Mouse (Mus musculus): ENCODE data around the gene Upp2. TPM values are rescaled to one million over a fixed set of nuclear protein-coding genes. Genes with fewer than 3 reads are reported as not detected.

Gene Upp2
- polyA plus RNA-seq, 1 experiment, result 3.5 TPM

DNA sequence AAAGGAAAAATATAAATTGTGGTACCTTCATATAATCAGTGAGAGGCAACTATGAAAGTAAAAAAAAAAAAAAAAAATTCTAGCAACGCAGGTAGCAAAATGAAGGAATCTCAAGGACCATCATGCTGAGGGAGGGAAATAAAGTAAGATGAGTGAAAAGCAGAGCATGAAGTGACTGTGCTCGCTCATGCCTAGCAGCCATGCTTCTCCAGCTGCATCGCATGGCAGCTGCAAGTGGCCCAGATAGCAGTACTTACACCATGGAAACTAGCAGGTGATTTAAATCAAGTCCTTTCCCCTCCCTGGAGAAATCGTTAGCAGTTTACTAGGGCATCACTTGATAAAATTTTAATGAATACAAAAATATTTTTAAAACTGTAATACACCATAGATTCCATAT lies 34.3 kb downstream of the Upp2 start:
- no peak overlapping the region for H3K4me3 ChIP-seq (ENCODE audit: insufficient read depth, low read length)
- TF ChIP-seq CTCF (IDR thresholded peaks at IDR 0.05; ENCODE audit: low read depth, low read length) (no peak), POLR2A (IDR thresholded peaks at IDR 0.05; ENCODE audit: borderline replicate concordance, low read depth, low read length) (no peak)
- peaks cover 10% of the 10 kb centered on the region for H3K4me1 ChIP-seq (ENCODE audit: control insufficient read depth, insufficient read depth, low read length)
- no peak overlapping the region for H3K27ac ChIP-seq (ENCODE audit: insufficient read depth, low read depth, low read length)

DNA sequence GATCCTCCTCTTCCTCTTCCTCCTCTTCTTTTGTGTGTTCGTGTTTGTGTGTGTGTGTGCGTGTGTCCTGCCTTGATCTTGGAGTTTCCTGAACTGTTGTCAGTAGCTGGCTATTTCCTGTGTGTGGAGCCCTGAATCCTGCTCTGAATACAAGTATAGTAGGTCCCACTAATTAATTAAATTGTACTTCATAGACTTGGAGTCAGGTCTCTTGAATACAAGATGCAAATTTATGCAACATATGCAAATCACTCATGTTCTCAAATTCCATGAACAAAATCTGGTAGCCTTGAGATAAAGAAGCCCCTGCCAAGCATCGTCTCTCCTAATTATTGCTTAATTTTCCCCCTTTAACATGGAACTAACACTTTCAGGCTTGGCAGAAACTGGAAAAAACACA lies 36.3 kb downstream of the Upp2 start:
- Histone ChIP-seq H3K4me3 (ENCODE audit: insufficient read depth, low read length) (no peak overlapping the region), H3K4me1 (ENCODE audit: control insufficient read depth, insufficient read depth, low read length) (peaks cover 10% of the 10 kb centered on the region), H3K27ac (ENCODE audit: insufficient read depth, low read depth, low read length) (no peak overlapping the region)
- TF ChIP-seq POLR2A (IDR thresholded peaks at IDR 0.05; ENCODE audit: borderline replicate concordance, low read depth, low read length) (no peak), CTCF (IDR thresholded peaks at IDR 0.05; ENCODE audit: low read depth, low read length) (no peak)

DNA sequence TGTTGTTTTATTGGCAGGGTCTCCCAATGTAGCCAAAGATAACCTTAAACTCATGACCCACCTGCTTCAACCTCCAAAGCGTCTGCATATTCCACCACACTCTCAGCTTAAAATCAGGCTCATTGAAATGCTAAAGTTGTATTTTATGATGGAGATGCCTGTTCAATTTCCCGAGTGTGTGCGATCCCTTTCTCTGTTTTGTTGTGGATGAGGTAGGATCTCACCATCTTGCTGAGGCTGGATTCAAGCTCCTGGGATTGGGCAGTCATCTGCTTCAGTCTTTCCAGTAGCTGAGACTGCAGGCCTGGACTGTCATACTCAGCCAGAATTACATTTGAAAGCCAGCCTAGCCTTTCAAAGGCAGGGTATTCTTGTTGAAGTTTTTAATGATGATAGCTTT lies 37.7 kb downstream of the Upp2 start:
- TF ChIP-seq POLR2A (IDR thresholded peaks at IDR 0.05; ENCODE audit: borderline replicate concordance, low read depth, low read length), result no peak
- no peak for TF ChIP-seq CTCF (IDR thresholded peaks at IDR 0.05; ENCODE audit: low read depth, low read length)
- no peak overlapping the region for H3K4me3 ChIP-seq (ENCODE audit: insufficient read depth, low read length)
- peaks cover 4% of the 10 kb centered on the region for H3K4me1 ChIP-seq (ENCODE audit: control insufficient read depth, insufficient read depth, low read length)
- no peak overlapping the region for H3K27ac ChIP-seq (ENCODE audit: insufficient read depth, low read depth, low read length)

DNA sequence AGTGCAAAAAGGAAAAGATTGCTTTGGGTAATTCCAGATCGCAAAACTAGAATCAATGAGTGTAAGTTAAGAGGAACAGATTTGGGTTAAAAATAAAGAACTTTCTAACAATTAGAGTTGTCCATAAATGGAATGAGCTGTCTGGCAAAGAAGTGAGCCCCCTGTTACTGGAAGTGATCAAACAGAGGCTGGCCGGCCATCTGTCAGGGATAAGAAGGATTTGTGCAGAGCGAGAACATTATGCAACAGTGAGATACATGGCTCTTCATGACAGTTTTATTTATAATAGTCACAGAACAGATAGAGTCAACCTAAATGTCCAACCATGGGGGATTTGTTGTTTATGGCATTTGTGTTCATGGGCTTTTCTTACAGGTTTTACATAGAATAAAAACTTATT lies 46.6 kb downstream of the Upp2 start:
- Histone ChIP-seq H3K4me3 (ENCODE audit: insufficient read depth, low read length) (no peak overlapping the region), H3K27ac (ENCODE audit: insufficient read depth, low read depth, low read length) (no peak overlapping the region), H3K4me1 (ENCODE audit: control insufficient read depth, insufficient read depth, low read length) (no peaks in the 10 kb centered on the region)
- TF ChIP-seq CTCF (IDR thresholded peaks at IDR 0.05; ENCODE audit: low read depth, low read length), result no peak
- TF ChIP-seq POLR2A (IDR thresholded peaks at IDR 0.05; ENCODE audit: borderline replicate concordance, low read depth, low read length), result no peak

DNA sequence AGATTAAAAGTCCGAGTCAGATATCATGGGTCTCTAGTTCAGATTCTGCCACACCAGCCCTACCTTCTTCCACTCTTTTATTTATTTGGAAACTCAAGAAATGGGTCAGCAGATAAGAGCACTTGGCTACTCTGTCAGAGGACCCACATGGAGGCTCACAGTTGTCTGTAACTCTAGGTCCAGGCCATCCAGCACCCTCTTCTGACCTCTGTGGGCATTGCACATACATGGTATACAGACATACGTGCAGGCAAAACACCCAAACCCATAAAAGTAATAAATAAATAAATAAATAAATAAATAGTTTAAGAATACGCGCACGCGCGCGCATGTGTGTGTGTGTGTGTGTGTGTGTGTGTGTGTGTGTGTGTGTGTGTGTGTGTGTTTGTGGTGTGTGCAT lies 47.8 kb downstream of the Upp2 start:
- Histone ChIP-seq H3K4me3 (ENCODE audit: insufficient read depth, low read length) (no peak overlapping the region), H3K27ac (ENCODE audit: insufficient read depth, low read depth, low read length) (no peak overlapping the region), H3K4me1 (ENCODE audit: control insufficient read depth, insufficient read depth, low read length) (no peaks in the 10 kb centered on the region)
- TF ChIP-seq POLR2A (IDR thresholded peaks at IDR 0.05; ENCODE audit: borderline replicate concordance, low read depth, low read length) (no peak), CTCF (IDR thresholded peaks at IDR 0.05; ENCODE audit: low read depth, low read length) (no peak)

DNA sequence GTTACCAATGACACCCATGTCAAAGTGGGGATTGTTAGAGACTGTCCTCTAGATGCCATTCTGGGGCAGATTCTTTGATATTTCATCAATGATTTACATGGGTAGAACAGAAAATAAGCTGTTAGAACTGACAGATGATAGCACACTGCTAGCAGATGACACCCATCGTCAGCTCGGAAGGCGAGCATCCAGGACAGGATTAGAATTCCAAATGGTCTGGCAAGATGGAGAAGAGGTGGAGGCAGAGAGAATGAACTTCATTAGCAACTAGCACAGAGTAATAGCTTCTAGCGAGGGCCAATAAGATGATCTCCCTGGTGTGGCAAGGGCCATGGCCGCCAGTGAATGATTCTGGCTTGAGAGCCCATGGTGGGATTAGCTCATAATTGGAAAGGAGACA lies 48.7 kb downstream of the Upp2 start:
- no peak overlapping the region for H3K4me3 ChIP-seq (ENCODE audit: insufficient read depth, low read length)
- H3K4me1 ChIP-seq (ENCODE audit: control insufficient read depth, insufficient read depth, low read length), result no peaks in the 10 kb centered on the region
- H3K27ac ChIP-seq (ENCODE audit: insufficient read depth, low read depth, low read length), result no peak overlapping the region
- TF ChIP-seq POLR2A (IDR thresholded peaks at IDR 0.05; ENCODE audit: borderline replicate concordance, low read depth, low read length) (no peak), CTCF (IDR thresholded peaks at IDR 0.05; ENCODE audit: low read depth, low read length) (no peak)

DNA sequence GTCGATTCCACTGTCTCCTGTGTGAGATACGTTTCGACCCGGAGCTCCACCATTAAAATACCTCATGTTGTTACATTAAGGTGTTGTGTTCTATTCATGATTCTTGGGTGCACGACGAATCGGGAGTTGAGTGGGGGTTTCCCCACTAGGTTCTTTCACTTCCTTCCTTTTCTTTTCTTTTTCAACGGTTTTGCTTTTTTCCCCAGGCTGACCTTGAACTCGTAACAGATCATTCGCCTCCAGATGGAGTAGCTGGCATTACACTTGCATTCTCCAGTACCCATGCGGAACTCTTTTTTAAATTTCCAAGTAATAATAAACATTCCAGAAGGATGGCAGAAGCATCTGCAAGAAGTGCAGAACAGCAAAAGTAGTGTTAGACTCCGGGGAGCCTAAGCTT lies 58.1 kb downstream of the Upp2 start:
- no peak for TF ChIP-seq POLR2A (IDR thresholded peaks at IDR 0.05; ENCODE audit: borderline replicate concordance, low read depth, low read length)
- no peak for TF ChIP-seq CTCF (IDR thresholded peaks at IDR 0.05; ENCODE audit: low read depth, low read length)
- Histone ChIP-seq H3K27ac (ENCODE audit: insufficient read depth, low read depth, low read length) (no peak overlapping the region), H3K4me1 (ENCODE audit: control insufficient read depth, insufficient read depth, low read length) (no peaks in the 10 kb centered on the region), H3K4me3 (ENCODE audit: insufficient read depth, low read length) (no peak overlapping the region)

DNA sequence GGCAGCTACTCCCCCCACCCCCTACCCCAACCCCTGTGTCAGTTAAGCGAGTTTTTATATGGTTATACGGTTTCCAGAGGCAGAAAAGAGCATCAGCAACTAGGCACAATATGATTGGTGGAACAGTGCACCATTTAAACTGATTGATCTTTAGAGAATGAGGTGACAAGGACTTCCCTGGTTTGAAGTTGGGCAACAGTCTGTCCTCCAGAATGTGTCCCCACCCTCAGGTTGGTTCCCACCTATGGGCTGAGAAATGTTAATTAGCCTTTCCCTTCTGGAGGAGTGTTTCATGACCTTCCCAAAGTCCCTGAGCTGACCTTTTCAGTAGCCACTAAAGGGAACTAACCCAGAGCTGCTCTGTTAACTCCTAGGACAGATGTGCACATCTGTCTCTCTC lies 58.6 kb downstream of the Upp2 start:
- no peak for TF ChIP-seq CTCF (IDR thresholded peaks at IDR 0.05; ENCODE audit: low read depth, low read length)
- no peak for TF ChIP-seq POLR2A (IDR thresholded peaks at IDR 0.05; ENCODE audit: borderline replicate concordance, low read depth, low read length)
- Histone ChIP-seq H3K4me3 (ENCODE audit: insufficient read depth, low read length) (no peak overlapping the region), H3K27ac (ENCODE audit: insufficient read depth, low read depth, low read length) (no peak overlapping the region), H3K4me1 (ENCODE audit: control insufficient read depth, insufficient read depth, low read length) (no peaks in the 10 kb centered on the region)

DNA sequence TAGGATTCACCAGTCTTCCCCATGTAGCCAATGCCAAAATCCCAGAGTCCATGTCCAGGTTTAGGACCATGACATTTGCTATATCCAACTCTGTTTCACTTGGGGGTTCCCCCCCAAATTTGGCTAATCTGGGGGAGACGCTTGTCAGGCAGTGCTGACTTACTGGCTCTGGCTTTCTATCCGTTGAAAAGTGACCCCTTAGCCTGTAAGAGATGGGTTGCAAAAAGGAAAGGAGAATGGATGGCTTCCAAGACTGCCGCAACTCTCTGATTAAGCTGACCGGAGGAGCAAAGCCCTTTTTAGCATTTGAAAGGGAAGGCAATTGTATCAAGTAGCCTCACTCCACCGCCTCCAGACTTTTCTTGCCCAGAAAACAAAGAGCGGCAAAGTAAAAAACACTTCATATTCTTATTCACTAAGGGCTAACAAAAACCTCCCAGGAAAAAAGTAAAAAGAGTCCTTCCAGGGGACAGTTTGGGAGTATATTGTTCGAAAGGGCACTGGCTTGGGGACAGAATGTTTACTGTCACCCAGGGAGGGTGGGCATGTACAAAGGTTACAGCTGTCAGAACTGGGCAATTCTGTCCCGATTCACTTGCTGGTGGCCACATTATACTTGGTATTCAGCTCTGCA lies 59.2 kb downstream of the Upp2 start:
- Histone ChIP-seq H3K4me3 (ENCODE audit: insufficient read depth, low read length) (no peak overlapping the region), H3K27ac (ENCODE audit: insufficient read depth, low read depth, low read length) (no peak overlapping the region), H3K4me1 (ENCODE audit: control insufficient read depth, insufficient read depth, low read length) (no peaks in the 10 kb centered on the region)
- TF ChIP-seq POLR2A (IDR thresholded peaks at IDR 0.05; ENCODE audit: borderline replicate concordance, low read depth, low read length), result no peak
- no peak for TF ChIP-seq CTCF (IDR thresholded peaks at IDR 0.05; ENCODE audit: low read depth, low read length)

DNA sequence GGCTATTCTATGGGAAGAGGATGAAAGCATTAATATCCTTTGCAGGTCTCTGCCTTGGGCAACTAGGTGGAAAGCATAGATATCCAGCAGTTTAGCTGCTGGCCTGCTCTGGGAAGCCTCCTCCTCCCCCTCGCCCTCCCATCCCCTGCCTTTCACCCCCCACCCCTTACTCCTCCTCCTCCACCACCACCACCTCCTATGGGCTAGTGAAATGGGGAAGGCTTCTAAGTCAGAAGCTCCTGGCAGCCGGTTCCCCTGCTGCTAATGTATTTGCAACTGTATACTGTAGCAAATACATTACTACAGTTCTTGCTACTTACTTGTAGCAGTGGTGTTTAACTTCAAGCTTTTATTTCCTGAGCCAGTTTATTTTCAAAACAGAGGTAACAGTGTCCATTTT lies 60.9 kb downstream of the Upp2 start:
- Histone ChIP-seq H3K27ac (ENCODE audit: insufficient read depth, low read depth, low read length) (no peak overlapping the region), H3K4me3 (ENCODE audit: insufficient read depth, low read length) (no peak overlapping the region), H3K4me1 (ENCODE audit: control insufficient read depth, insufficient read depth, low read length) (no peaks in the 10 kb centered on the region)
- TF ChIP-seq POLR2A (IDR thresholded peaks at IDR 0.05; ENCODE audit: borderline replicate concordance, low read depth, low read length) (no peak), CTCF (IDR thresholded peaks at IDR 0.05; ENCODE audit: low read depth, low read length) (no peak)

DNA sequence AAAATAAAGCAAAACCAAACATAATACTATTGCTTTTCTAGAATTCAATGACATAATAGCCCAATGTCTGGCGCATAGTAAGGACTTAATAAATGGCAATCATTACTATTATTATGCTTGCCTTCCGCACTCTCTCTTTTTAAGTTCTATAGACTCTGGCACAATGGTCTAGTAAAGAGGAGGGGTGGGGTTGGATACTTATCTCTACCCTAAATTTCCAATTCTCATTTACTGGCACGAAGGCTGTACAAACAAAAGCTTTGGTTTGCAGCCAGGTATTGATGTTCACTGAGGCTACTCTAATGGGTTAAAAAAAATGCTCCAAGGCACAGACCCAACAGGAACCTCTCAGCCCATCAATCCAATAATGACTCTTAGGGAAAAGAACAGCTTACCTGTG lies 61.9 kb downstream of the Upp2 start:
- TF ChIP-seq CTCF (IDR thresholded peaks at IDR 0.05; ENCODE audit: low read depth, low read length), result no peak
- TF ChIP-seq POLR2A (IDR thresholded peaks at IDR 0.05; ENCODE audit: borderline replicate concordance, low read depth, low read length), result no peak
- H3K4me3 ChIP-seq (ENCODE audit: insufficient read depth, low read length), result no peak overlapping the region
- no peaks in the 10 kb centered on the region for H3K4me1 ChIP-seq (ENCODE audit: control insufficient read depth, insufficient read depth, low read length)
- no peak overlapping the region for H3K27ac ChIP-seq (ENCODE audit: insufficient read depth, low read depth, low read length)

All from bone marrow macrophage, adult 2 months (primary cell).